6 mouse cellular contexts compared by ENCODE assay signal in genomic region chr14:52956515-52956914, GRCm38 (mm10).
DNase-seq lines count a peak whose midpoint lies in the region; ATAC-seq and TF ChIP-seq lines count a peak whose summit lies in the region.
"Not testable (repeated sequence)": the region's sequence is repeated elsewhere in the genome, so short reads cannot be mapped to it uniquely, and the experiment has no call there.

No protein-coding gene starts in this region.

- TF ChIP-seq CTCF in thymus, adult 2 months (IDR thresholded peaks at IDR 0.05; ENCODE audit: borderline replicate concordance, control insufficient read depth, extremely low read depth, insufficient read depth, low read length, poor library complexity): not testable (repeated sequence)

- not testable (repeated sequence) for H3K27me3 ChIP-seq in thymus, adult 2 months (ENCODE audit: control insufficient read depth, insufficient read depth, low read length)

- ATAC-seq in activated CD4-positive, CD25-positive, alpha-beta regulatory T cell, adult 4 months: peak; percentile 65
- ATAC-seq in inflammation-experienced regulatory T-cells, adult 6 months: peak; percentile 67

- H3K4me1 ChIP-seq in thymus, adult 2 months (replicated peaks; ENCODE audit: control insufficient read depth, insufficient read depth, low read length): not testable (repeated sequence)

- not testable (repeated sequence) for H3K27ac ChIP-seq in thymus, adult 2 months (ENCODE audit: control insufficient read depth, insufficient read depth, low read length)

- not testable (repeated sequence) for H3K36me3 ChIP-seq in thymus, adult 2 months (ENCODE audit: control insufficient read depth, insufficient read depth, low read length)

- H3K4me3 ChIP-seq in thymus, adult 2 months (ENCODE audit: control insufficient read depth, insufficient read depth, low read length): not testable (repeated sequence)

- WGBS in thymus, adult 2 months: 46% methylated on average over 2 of the region's 2 CpGs

- DNase-seq in CD8-positive naive resting alpha-beta T cell, adult 2 months (ENCODE audit: low read depth in 2 of 2, low spot score in 2 of 2): peak; percentile 28 to 33
- peak; percentile 11 for DNase-seq in thymus, adult 2 months
- peak; percentile 20 for DNase-seq in thymus, postnatal 14 days
- DNase-seq in thymus, postnatal 36 days: peak; percentile 26 to 37

- TF ChIP-seq POLR2A in thymus, adult 2 months (IDR thresholded peaks at IDR 0.05; ENCODE audit: control insufficient read depth, extremely low read depth, insufficient read depth, low read length, poor library complexity): not testable (repeated sequence)
